Mouse (Mus musculus) urinary bladder, postnatal 14 days (tissue): ENCODE data around the gene 6030408B16Rik.

Source experiments
- DNase-seq: peaks from one replicate; pipeline ENCODE4 v3.0.0; 2021; ENCODE audit warnings: low spot score

The 6030408B16Rik gene

DNA sequence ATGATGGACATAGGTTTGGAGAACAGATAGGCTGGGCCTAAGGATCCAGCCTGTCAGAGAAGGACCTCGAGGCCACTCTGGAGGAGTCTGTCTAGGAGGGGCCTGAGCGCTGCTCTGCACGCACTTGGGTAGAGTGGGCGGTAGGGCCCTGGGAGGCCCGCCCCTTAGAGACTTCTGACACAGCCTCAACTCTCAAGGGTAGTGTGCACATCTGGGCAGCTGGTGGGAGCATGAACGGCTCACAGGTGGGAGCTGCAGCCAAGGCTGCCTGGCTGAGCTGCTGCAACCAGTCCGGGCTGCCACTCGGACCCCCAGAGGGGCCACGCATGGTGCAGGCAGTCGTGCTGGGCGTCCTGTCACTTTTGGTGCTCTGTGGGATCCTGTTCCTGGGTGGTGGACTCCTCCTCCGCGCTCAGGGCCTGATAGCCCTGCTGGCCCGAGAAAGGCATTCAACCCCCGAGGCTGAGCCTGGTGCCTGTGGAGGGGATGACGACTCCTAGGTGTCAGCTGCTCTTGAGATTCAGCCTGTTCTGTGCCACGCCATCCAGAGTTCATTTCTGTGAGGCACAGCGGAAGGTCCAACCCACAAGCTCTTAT lies at the start of gene 6030408B16Rik:
TSS of gene 6030408B16Rik (plus strand) at position 188 of the 597 bp plus-strand sequence.
- DNase-seq, result no peak

DNA sequence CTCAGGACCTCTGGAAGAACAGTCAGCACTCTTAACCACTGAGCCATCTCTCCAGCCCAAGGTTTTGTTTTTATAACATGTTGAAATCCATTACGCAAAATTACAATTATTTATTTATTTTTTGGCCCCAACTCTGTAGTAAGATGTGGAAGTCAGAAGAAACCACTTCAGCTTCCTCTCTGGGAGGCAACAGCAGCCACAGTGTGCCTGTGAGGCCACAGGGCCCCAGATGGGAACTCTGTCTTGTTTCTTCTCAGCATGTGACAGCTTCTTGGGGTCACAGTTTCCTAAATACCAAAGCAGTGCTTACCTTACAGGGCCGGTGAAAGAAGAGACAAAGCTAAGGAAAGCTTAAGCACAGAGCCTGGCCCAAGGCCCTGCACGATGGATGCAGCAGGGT lies 49.0 kb upstream of the 6030408B16Rik start:
- DNase-seq, result no peak

GRCm38 (mm10) chr15:101246231-101247154 lies 46.5 kb upstream of the 6030408B16Rik start:
- DNase-seq, result peak; percentile 95

DNA sequence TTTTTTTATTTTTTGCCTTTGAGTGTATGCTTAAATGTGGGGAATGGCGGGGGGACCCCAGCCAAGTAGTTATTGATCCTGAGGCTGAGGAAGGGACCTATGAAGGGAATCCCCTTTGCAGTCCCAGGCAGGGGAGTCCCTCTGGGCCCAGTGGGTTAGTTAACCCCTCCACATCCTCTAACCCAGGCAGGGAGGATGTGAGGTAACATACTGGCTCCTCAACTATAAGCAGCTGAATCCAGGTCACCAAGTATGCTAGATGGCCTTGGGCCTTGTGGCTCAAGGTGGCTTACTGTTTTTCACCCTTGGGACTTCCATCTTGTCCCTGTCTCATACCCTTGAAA lies 45.9 kb upstream of the 6030408B16Rik start:
- DNase-seq, result no peak

DNA sequence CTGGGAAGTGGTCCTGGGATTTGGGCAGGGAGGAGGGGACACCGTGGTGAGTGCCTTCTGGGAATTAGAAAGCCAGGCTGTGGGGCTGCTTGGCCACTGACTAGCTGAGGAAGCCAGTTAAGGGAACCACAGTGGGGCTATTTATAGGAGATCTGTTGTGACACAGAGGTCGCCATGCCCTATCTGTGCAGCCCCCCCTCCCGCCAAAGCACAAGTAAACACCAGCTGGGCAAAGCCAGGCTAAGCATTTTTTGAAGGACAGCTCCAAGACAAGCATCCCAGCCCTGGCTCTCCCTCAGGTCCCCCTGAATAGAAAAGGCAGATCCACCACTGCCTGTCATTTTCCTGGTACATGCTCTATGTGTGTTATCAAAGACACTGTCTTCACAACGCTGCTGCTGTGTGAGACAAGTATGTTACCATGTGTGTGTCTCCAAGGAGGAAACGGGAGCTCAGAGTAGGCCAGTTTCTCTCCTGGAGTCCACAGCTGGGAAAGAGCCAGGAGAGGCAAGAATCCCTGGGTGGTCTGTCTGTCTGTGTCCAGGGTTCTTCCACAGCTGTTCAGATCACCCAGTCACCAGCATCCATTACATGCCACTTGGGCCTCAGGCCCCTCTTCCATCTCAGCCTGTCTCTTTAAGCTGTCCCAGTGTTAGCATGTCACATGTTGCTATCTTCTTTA lies 44.8 kb upstream of the 6030408B16Rik start:
- DNase-seq, result no peak

- DNase-seq, result no peak
These were observed 42.7 kb upstream of the 6030408B16Rik start for GRCm38 (mm10) chr15:101250220-101250800.

- DNase-seq, result no peak
These were observed 41.1 kb upstream of the 6030408B16Rik start for GRCm38 (mm10) chr15:101251930-101252329.

- no peak for DNase-seq
These were observed 40.4 kb upstream of the 6030408B16Rik start for GRCm38 (mm10) chr15:101252614-101253013.

- DNase-seq, result no peak
These were observed 39.5 kb upstream of the 6030408B16Rik start for GRCm38 (mm10) chr15:101253563-101253885.

DNA sequence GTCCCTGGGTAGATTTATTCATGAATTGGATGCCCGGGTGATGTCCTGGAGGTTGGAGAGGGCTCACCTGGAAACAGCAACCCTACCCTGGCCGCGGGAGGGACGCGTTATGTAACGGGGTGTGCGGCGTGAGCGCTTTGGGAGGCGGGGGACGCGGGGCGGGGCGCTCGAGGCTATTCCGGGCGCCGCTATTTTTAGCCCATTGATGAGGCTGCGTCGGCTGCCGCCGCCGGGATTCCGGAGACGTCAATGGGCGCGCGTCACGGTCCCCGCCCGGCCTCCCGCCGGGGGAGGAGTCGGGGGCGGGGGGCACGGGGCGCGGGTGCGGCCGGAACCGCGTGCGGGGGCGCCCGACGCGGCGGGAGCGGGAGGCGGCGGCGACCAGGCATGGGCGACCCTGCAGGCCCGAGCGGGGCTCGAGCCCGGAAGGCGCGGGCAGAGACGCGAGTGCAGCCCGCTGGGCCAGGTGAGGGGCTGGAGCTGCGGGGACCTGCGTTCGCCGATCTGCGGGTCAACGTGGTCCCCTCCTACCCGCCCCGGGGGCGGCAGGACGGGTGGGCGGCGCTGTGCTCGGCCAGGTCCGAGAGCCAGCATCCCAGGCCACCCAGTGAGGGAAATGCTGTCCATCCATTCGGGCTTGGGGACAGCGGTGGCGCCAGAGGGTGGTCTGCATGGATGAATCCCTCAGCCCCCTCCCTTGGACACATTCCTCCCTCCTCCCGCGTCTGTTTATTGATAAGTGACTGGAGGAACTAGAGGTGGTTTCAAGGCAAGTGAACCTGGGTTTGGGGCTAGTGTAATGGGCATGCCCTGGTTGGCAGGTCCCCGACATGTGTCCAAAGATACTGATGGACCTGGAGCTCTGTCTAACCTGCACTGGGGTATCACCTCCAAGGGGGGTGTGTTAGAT lies 38.9 kb upstream of the 6030408B16Rik start, which contains the start of gene Nr4a1:
TSS of gene Nr4a1 (plus strand) at position 384 of the 910 bp plus-strand sequence.
- peak; percentile 70 for DNase-seq

- no peak for DNase-seq
These were observed 37.1 kb upstream of the 6030408B16Rik start for GRCm38 (mm10) chr15:101255842-101256462.

DNA sequence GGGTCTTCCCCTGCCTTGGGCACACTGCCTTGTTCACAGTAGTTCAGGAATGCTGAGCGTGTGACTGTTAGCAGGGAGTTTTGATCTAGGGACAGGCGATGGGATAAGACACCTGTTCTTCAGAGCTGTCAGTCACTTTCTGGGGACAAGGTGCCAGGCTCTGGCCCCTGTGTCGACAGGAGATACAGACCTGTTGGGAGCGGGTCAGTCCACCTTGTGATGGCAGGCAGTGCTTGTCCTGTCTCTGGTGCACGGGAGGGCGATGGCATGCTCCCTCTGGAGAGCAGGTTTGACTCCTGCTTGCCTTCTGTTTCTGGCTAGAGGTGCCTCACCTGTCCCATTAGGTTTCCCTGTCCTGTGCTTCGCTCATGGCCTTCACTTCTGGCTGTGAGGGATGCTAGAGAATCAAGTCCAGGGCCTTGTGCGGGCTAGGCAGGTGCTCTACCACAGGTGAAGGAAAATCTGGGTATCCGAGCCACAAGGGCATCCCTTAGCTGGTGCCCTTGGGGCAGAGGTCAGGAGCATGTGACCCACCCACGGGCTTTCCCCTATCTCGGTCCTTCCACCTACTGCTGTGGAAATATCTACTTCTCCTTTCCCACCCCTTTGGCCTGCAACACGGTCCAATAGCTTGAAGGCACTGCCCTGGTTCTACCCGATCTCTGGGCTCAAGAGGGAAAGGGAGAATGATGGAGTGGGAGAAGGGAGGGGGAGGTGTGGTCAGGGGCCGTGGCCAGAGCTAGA lies 36.4 kb upstream of the 6030408B16Rik start:
- DNase-seq, result no peak

GRCm38 (mm10) chr15:101258420-101258819 lies 34.6 kb upstream of the 6030408B16Rik start:
- DNase-seq, result no peak

DNA sequence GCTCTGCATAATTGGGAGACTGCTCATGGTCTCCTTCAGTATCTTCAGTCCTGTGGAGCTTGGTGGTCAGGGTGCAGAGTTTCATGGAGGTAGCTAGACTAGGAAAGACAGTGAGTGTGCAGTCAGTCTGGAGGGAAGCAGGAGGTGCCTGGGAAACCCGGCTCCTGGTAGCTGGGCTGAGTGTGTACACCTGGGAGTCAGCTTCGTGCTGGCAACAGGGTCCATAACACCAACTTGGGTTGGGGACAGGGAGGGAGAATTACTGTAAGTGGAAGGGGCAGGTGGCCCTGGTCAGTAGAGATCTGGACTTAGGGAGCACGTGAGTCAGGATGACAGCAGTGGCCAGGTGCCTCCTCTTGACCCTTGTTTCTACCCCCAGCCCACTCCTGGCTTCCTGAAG lies 33.1 kb upstream of the 6030408B16Rik start:
- DNase-seq, result no peak

- peak; percentile 44 for DNase-seq
These were observed 32.6 kb upstream of the 6030408B16Rik start for GRCm38 (mm10) chr15:101260387-101260786.

- no peak for DNase-seq
These were observed 32.0 kb upstream of the 6030408B16Rik start for GRCm38 (mm10) chr15:101260874-101261622.

- DNase-seq, result no peak
These were observed 30.5 kb upstream of the 6030408B16Rik start for GRCm38 (mm10) chr15:101262502-101262901.

GRCm38 (mm10) chr15:101266132-101266963 lies 26.7 kb upstream of the 6030408B16Rik start:
- peak; percentile 96 for DNase-seq
